Mouse (Mus musculus): ENCODE results near the gene Blvra. TPM values are rescaled to one million over a fixed set of nuclear protein-coding genes. Genes with fewer than 3 reads are reported as not detected.
"Not testable (repeated sequence)": the region's sequence is repeated elsewhere in the genome, so short reads cannot be mapped to it uniquely, and the experiment has no call there.

Blvra gene
- 27.3 and 28.2 TPM in 2 replicates for polyA plus RNA-seq (2015; fragmentation: Nextera tagmentation; extraction: Ambion mirVana)

DNA sequence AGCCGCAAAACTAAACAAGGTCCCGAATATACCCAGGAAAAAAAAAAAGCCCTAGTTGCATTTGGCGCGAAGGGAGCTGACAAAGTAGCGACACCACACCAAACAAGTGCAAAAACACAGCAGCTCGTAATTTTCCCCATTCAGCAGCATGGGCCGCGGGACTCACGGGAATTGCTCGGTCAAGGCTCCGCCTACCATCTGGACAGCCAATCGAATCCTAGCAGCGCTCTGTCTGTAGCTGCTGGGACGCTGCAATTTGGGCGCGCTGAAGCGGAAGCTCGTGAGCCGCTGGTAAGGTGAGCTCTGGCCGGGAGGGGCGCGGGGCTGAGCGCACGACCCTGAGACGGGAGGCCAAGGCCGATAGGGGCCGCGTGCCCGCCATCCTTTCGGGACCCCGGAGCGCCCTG is at the start of gene Blvra:
Gene Blvra, plus strand, starts transcription at position 231 of the 407 bp plus-strand sequence.
- H3K9me3 ChIP-seq = no peaks in the 10 kb centered on the region
- H3K4me2 ChIP-seq = peak within 1 kb of the TSS; percentile 77
- peak within 1 kb of the TSS; percentile 72 for H3K27ac ChIP-seq
- peaks cover 12% of the 10 kb centered on the region; the same call in 1 of the 2 replicates for H3K4me1 ChIP-seq
- peak; percentile 99 for ATAC-seq (replicated peaks)
- H3K27me3 ChIP-seq (replicated peaks) = no peaks in the 10 kb centered on the region
- peak within 1 kb of the TSS; percentile 83 for H3K9ac ChIP-seq
- peak within 1 kb of the TSS; percentile 90 for H3K4me3 ChIP-seq
- H3K36me3 ChIP-seq (replicated peaks) = peaks cover 4% of the 10 kb centered on the region; the same call in 1 of the 2 replicates
- WGBS = 1% methylated on average over 28 of the region's 32 CpGs

DNA sequence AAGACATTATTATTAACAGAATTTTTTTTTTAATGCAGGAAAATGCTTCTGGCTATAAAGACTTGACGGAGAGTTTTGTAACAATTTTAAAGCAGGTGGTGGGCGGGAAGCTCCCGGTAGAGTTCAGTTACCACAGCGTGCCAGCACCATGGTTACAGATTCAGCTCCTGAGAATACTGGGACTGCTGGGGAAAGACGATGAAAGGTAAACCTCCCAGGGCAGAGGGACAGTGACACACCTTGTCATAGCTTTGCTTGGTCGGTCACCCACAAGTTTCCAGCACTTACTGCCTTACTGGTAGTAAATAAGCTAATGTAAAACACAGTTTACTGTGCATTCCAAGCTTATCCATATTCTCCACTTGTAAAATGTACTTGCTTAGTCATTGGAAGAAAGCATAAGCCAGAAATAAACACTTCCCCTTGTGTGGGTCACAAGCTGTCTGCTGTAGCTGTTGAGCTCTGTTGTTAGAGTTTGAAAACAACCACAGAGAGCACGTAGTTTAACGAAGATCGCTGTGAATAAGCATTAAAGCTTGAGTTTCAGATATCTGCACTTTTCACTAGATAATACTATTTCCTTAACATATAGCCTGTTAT is 35.4 kb upstream of the Blvra start:
- ATAC-seq (replicated peaks) = no peak
- no peak overlapping the region for H3K4me3 ChIP-seq
- H3K27me3 ChIP-seq (replicated peaks) = no peaks in the 10 kb centered on the region
- no peak overlapping the region for H3K9ac ChIP-seq
- H3K4me1 ChIP-seq = no peaks in the 10 kb centered on the region
- H3K27ac ChIP-seq = no peak overlapping the region
- whole genome bisulfite sequencing = 92% methylated on average over 9 of the region's 9 CpGs
- H3K4me2 ChIP-seq = no peak overlapping the region
- no peaks in the 10 kb centered on the region for H3K9me3 ChIP-seq
- peaks cover 34% of the 10 kb centered on the region for H3K36me3 ChIP-seq (replicated peaks)

DNA sequence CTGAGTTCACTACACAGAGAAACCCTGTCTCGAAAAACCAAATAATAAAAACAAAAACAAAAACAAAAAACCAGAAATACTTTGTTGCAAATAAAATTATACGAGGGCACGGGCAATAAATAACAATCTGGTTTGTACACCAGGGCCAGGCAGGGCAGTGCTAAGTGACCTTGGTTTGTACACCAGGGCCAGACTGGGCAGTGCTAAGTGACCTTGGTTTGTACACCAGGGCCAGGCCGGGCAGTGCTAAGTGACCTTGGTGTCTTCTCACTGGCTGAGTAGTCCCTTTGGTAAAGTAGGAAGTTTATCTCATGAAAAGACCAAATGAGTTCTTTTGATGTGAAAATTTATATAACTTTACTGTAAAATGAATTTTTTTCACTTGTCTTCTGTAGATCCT is 33.2 kb upstream of the Blvra start:
- H3K36me3 ChIP-seq (replicated peaks) = peaks cover 29% of the 10 kb centered on the region
- no peaks in the 10 kb centered on the region for H3K9me3 ChIP-seq
- ATAC-seq (replicated peaks) = no peak
- no peak overlapping the region for H3K27ac ChIP-seq
- H3K9ac ChIP-seq = no peak overlapping the region
- H3K4me2 ChIP-seq = no peak overlapping the region
- no peak overlapping the region for H3K4me3 ChIP-seq
- no peaks in the 10 kb centered on the region for H3K27me3 ChIP-seq (replicated peaks)
- H3K4me1 ChIP-seq = no peaks in the 10 kb centered on the region
- WGBS = 96% methylated on average over 4 of the region's 4 CpGs

DNA sequence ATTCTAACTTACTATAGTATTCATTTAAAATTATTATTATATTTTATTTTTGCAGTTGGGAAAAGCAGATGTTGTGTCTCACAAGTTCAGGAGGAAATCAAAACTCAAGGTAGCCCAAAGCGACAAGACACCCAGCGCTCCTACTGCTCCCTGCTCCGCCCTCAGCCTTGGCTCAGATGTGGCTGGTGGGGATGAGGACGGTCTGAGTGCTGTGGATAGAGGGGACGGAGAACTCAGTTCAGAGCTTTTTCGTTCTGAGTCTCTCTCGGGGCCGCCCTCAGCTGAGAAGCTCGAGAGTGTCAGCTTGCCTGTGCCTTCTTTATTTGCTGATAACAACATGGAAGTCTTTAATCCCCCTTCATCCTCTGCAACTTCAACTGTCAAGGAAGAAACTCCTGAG is 9.0 kb upstream of the Blvra start:
- WGBS = 92% methylated on average over 9 of the region's 9 CpGs
- Histone ChIP-seq H3K36me3 (replicated peaks) (peaks cover 36% of the 10 kb centered on the region), H3K4me3 (no peak overlapping the region), H3K27me3 (replicated peaks) (no peaks in the 10 kb centered on the region), H3K9me3 (no peaks in the 10 kb centered on the region), H3K4me2 (no peak overlapping the region), H3K27ac (no peak overlapping the region), H3K9ac (no peak overlapping the region), H3K4me1 (no peaks in the 10 kb centered on the region)
- ATAC-seq (replicated peaks) = no peak

DNA sequence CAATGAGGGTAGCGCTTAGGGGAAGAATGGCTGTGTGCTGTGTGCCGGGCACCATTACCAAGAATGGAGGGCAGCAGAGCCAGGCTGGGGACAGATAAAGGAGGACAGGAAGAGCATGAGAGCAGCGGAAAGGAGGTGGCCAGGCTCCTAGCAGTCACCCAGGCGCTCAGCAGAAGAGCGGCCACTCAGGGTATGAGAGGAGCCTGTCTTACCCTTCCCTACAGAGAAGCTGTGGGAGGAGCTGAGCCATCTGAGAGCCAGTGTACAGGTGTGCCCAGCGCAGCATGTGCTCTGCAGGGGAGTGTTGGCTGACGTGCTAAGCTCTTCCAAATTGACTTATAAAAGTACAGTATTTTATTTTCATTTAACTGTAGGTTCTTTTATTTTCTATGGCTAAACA is 1.7 kb upstream of the Blvra start:
- ATAC-seq (replicated peaks) = no peak
- peaks cover 4% of the 10 kb centered on the region; the same call in 1 of the 2 replicates for H3K36me3 ChIP-seq (replicated peaks)
- H3K4me1 ChIP-seq = peaks cover 12% of the 10 kb centered on the region; the same call in 1 of the 2 replicates
- no peak overlapping the region for H3K27ac ChIP-seq
- no peaks in the 10 kb centered on the region for H3K27me3 ChIP-seq (replicated peaks)
- no peak overlapping the region for H3K4me3 ChIP-seq
- no peaks in the 10 kb centered on the region for H3K9me3 ChIP-seq
- no peak overlapping the region for H3K4me2 ChIP-seq
- WGBS = 76% methylated on average over 7 of the region's 7 CpGs
- no peak overlapping the region for H3K9ac ChIP-seq

DNA sequence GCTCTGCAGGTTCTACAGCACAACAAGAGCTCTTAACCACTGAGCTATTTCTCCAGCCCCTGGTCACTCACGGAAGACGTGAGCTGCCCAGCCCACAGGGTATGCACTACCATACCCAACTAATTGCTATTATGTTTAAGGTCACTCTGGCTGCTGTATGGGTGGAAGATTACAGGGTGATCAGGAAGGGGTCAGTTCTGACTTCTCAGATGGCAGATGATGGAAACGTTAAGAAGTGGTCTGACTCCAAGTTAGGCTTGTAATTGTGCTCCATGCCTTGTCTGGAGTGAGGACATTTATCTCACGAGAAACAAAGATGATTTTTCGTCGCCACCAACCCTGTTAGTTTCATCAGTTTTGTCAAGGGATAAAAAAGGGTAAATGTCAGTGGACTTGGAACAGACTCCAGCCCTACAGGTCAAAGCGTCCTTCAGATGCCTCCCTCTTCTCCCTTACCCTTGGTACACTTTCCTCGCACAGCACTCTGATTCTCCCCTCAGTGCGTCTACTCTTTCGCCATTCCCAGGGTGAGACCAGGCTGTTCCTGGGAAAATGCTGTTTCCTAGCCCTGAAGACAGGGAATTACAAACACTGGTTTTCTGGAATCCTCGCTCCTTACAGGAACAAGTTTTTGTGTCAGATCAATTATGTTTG is 557 bp upstream of the Blvra start:
- peak overlapping the region; percentile 72; the same call in 1 of the 2 replicates for H3K27ac ChIP-seq
- H3K4me2 ChIP-seq = peak overlapping the region; percentile 77
- WGBS = 15% methylated on average over 11 of the region's 11 CpGs
- peak overlapping the region; percentile 83; the same call in 1 of the 2 replicates for H3K9ac ChIP-seq
- H3K27me3 ChIP-seq (replicated peaks) = no peaks in the 10 kb centered on the region
- no peaks in the 10 kb centered on the region for H3K9me3 ChIP-seq
- peaks cover 12% of the 10 kb centered on the region; the same call in 1 of the 2 replicates for H3K4me1 ChIP-seq
- peak; percentile 28; the same call in 1 of the 2 replicates for ATAC-seq (replicated peaks)
- H3K36me3 ChIP-seq (replicated peaks) = peaks cover 4% of the 10 kb centered on the region; the same call in 1 of the 2 replicates
- H3K4me3 ChIP-seq = peak overlapping the region; percentile 90

DNA sequence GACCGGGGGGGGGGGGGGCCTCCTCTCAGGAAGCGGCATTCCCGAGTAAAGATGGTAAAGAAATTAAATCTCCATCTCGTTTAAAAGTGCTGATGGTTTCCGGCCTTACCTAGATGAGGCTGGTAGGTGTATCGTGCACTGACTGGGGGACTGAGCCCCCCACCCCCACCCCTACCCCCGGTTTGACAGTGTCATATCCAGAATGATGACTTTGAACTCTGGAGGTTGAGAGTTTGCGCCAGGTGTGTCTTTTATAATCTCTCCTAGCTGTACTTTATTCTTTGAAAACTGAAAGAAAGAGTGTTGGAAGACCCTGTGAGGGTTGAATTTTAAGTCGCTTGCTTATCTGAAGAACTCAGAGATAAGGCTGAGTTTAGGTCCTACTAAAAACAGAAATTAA is 414 bp downstream of the Blvra start:
- Histone ChIP-seq H3K4me3 (peak overlapping the region; percentile 90), H3K27me3 (replicated peaks) (no peaks in the 10 kb centered on the region), H3K4me2 (peak overlapping the region; percentile 77), H3K36me3 (replicated peaks) (no peaks in the 10 kb centered on the region; the same call in 1 of the 2 replicates), H3K27ac (peak overlapping the region; percentile 72), H3K9me3 (no peaks in the 10 kb centered on the region), H3K4me1 (peaks cover 12% of the 10 kb centered on the region; the same call in 1 of the 2 replicates), H3K9ac (peak overlapping the region; percentile 83)
- 13% methylated on average over 9 of the region's 9 CpGs for WGBS
- ATAC-seq (replicated peaks) = no peak; the same call in 1 of the 2 replicates

DNA sequence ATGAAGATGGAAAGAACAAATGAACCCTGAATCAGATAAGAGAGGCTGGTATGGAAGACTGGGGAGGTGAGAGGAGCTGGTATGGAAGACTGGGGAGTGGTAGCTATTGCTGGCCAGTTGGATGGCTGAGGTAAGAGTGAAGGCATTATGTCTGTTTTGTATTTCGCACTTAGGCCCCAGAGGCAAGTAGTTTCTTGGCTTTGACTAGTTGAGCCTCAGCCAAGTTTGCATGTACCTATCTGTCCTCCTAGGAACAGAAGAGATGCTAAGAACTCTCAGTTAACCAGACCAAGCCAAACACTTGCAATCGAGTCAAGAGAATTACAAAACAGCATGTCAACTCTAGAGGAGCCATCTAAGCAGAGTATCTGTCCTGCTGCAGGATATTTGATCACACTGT is 3.7 kb downstream of the Blvra start:
- Histone ChIP-seq H3K9ac (no peak overlapping the region), H3K27ac (no peak overlapping the region), H3K4me1 (peaks cover 12% of the 10 kb centered on the region; the same call in 1 of the 2 replicates), H3K4me2 (no peak overlapping the region), H3K9me3 (no peaks in the 10 kb centered on the region), H3K36me3 (replicated peaks) (no peaks in the 10 kb centered on the region), H3K4me3 (no peak overlapping the region), H3K27me3 (replicated peaks) (no peaks in the 10 kb centered on the region)
- ATAC-seq (replicated peaks) = no peak
- WGBS = 91% methylated on average over 2 of the region's 2 CpGs

DNA sequence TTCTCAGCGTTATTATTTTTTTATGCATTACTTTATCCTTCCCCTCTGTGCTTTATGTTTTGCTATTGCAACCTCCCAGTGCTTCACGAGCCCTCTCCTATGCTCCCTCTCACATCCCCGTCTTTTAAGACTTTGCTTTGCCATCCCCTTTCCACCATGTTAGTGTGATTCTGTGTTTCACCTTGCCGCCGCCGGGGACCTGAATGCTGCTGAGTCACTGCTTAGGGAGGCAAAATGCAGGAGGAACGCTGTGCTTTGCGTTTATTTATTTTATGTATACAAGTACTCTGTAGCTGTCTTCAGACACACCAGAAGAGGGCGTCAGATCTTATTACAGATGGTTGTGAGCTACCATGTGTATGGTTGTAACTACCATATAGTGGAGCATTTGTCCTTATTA is 7.1 kb downstream of the Blvra start:
- Histone ChIP-seq H3K27ac (no peak overlapping the region), H3K9me3 (no peaks in the 10 kb centered on the region), H3K4me1 (no peaks in the 10 kb centered on the region), H3K4me3 (no peak overlapping the region), H3K4me2 (no peak overlapping the region), H3K36me3 (replicated peaks) (no peaks in the 10 kb centered on the region), H3K27me3 (replicated peaks) (no peaks in the 10 kb centered on the region), H3K9ac (no peak overlapping the region)
- no peak for ATAC-seq (replicated peaks)
- 79% methylated on average over 9 of the region's 9 CpGs for WGBS

DNA sequence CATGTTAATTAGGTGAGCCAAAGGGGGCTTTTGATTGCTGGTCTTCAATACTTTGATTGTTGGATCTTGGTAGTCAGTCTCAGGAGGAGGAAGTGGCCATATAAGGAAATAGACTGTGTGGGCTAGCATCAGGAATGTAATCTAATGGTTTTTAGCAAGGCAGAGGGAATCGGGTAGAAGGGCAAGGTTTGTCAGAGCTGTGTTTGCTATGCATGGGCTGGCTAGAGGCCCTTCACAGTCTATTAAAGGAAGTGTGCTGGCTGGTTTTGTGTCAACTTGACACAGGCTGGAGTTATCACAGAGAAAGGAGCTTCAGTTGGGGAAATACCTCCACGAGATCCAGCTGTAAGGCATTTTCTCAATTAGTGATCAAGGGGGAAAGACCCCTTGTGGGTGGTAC is 8.6 kb downstream of the Blvra start:
- not testable (repeated sequence) for H3K4me3 ChIP-seq; ATAC-seq (replicated peaks); H3K4me1 ChIP-seq; H3K4me2 ChIP-seq; H3K27me3 ChIP-seq (replicated peaks); H3K36me3 ChIP-seq (replicated peaks); H3K9ac ChIP-seq; H3K27ac ChIP-seq; H3K9me3 ChIP-seq
- 76% methylated on average over 2 of the region's 2 CpGs for WGBS

DNA sequence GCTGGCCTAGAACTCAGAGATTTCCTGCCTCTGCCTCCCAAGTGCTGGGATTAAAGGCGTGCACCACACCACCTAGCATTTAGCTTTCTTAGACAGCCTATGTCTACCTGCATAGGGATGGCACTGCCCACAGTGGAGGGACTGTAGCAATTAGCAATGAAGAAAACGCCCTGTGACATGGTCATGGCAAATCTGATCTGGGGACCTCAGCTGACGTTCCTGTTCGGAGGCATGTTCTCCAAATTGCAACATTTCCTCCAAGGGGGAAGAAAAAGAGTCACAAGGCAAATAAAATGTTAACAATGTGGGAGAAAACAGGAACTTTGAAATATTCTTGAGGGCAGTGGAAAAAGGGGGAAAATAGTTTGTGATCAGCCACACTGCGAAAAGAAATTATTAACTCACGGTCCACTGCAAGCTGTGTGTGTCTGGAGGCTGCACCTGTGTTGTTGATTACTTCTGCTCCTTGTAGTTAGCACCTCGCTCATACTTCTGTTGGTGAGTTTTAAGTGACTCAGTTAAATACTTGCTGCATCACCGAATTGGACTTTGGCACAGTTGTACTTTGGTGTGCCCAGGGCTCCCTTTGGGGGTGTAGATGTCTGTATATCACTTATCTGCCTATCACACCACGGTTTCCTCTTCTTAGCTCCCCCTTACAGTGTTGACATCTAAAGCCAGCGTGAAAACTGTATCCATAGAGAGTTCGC is 9.6 kb downstream of the Blvra start:
- Histone ChIP-seq H3K9me3 (no peaks in the 10 kb centered on the region), H3K4me2 (no peak overlapping the region), H3K27me3 (replicated peaks) (no peaks in the 10 kb centered on the region), H3K36me3 (replicated peaks) (no peaks in the 10 kb centered on the region), H3K4me3 (no peak overlapping the region), H3K27ac (no peak overlapping the region), H3K9ac (no peak overlapping the region), H3K4me1 (no peaks in the 10 kb centered on the region)
- no peak for ATAC-seq (replicated peaks)
- WGBS = 91% methylated on average over 11 of the region's 11 CpGs

DNA sequence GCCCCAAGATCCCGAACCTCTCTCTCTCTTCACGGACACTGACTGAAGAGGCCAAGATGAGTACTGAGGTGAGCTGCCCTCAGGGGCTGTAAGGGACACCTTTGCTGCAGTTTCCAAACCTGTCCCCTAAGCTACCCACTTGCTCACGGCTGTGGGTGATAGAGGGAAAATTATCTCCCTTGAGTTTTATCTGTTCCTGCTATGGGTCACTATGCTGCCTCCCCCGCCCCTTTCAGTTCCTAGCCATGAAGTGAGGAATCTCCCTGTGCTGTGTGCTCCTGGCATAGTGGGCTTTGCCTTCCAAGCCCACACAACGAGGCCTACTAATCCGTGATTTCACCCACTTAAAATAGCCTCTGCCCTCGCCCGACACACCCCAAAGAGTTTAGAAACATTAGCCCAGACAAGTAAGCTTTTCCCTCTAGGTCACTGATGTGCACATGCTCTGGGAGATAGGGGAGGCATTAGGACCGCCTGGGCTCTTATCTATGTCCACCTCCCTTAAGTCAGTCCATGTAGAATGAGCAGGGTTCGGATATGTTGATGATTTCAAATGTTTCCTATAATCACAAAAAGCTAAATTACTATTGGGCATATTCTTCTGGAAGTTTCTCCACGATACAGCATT is 10.2 kb downstream of the Blvra start:
- Histone ChIP-seq H3K9ac (no peak overlapping the region), H3K27ac (no peak overlapping the region), H3K27me3 (replicated peaks) (no peaks in the 10 kb centered on the region), H3K36me3 (replicated peaks) (no peaks in the 10 kb centered on the region), H3K4me1 (no peaks in the 10 kb centered on the region), H3K4me3 (no peak overlapping the region), H3K9me3 (no peaks in the 10 kb centered on the region), H3K4me2 (no peak overlapping the region)
- no peak for ATAC-seq (replicated peaks)
- 91% methylated on average over 11 of the region's 11 CpGs for WGBS

Measured in midbrain, embryonic 15.5 days (tissue).